ENCODE assay signal across 12 mouse cellular contexts in genomic region chr5:13667444-13667843, GRCm38 (mm10).
DNase-seq lines count a peak whose midpoint lies in the region; ATAC-seq and TF ChIP-seq lines count a peak whose summit lies in the region.
"Had no signal": no experiment of that assay in that cellular context is flagged by ENCODE, and none has a peak within 500 bp of the region (broad histone marks: within the 10 kb centered on the region; RNA-seq: fewer than 3 reads in every experiment).

No protein-coding gene starts in this region.

- no peaks in the 10 kb centered on the region for H3K27me3 ChIP-seq in C2C12 (ENCODE audit: control insufficient read depth, insufficient read depth, insufficient read length)
- H3K27me3 ChIP-seq in forebrain, postnatal 0 days (ENCODE audit: insufficient read depth, low read length): no peaks in the 10 kb centered on the region
- H3K27me3 ChIP-seq: embryonic facial prominence, embryonic 13.5 days; limb, embryonic 12.5 days; lung, embryonic 15.5 days had no signal

- H3K9me3 ChIP-seq in forebrain, postnatal 0 days (ENCODE audit: low read length): no peaks in the 10 kb centered on the region
- H3K9me3 ChIP-seq: embryonic facial prominence, embryonic 13.5 days; limb, embryonic 12.5 days; lung, embryonic 15.5 days had no signal

- no peak overlapping the region for H3K27ac ChIP-seq in forebrain, postnatal 0 days (ENCODE audit: low read depth, low read length)
- H3K27ac ChIP-seq: embryonic facial prominence, embryonic 13.5 days; limb, embryonic 12.5 days; lung, embryonic 15.5 days had no signal

- H3K79me2 ChIP-seq in C2C12 (ENCODE audit: control insufficient read depth, insufficient read depth): no peaks in the 10 kb centered on the region

- peak; percentile 90 for ATAC-seq in forebrain, postnatal 0 days
- ATAC-seq in megakaryocyte progenitor cell, adult 5-6 weeks (replicated peaks; ENCODE audit: poor library complexity): no peak

- H3K4me3 ChIP-seq in C2C12 (ENCODE audit: insufficient read depth, poor library complexity, severe bottlenecking): no peak overlapping the region
- no peak overlapping the region for H3K4me3 ChIP-seq in forebrain, postnatal 0 days (ENCODE audit: low read depth, low read length)
- H3K4me3 ChIP-seq: embryonic facial prominence, embryonic 13.5 days; limb, embryonic 12.5 days; lung, embryonic 15.5 days had no signal

- TF ChIP-seq POLR2A in brain, embryonic 14.5 days (IDR thresholded peaks at IDR 0.05; ENCODE audit: borderline replicate concordance, extremely low read depth, insufficient read depth, insufficient read length, poor library complexity, severe bottlenecking): no peak

- no peaks in the 10 kb centered on the region for H3K79me3 ChIP-seq in C2C12 (ENCODE audit: low read depth)

- no peaks in the 10 kb centered on the region for H3K4me1 ChIP-seq in forebrain, postnatal 0 days (ENCODE audit: insufficient read depth)
- H3K4me1 ChIP-seq: embryonic facial prominence, embryonic 13.5 days; limb, embryonic 12.5 days; lung, embryonic 15.5 days had no signal

- no peak for TF ChIP-seq CTCF in C2C12 (IDR thresholded peaks at IDR 0.05; ENCODE audit: control insufficient read depth, insufficient read depth, insufficient read length)
- no peak for TF ChIP-seq CTCF in brain, embryonic 14.5 days (IDR thresholded peaks at IDR 0.05; ENCODE audit: borderline replicate concordance, extremely low read depth, insufficient read depth, insufficient read length)
- TF ChIP-seq CTCF in forebrain, postnatal 0 days (IDR thresholded peaks at IDR 0.05; ENCODE audit: low read depth): no peak

- 55% methylated on average over 1 of the region's 1 CpGs for WGBS in forebrain, postnatal 0 days

- H3K36me3 ChIP-seq in C2C12 (ENCODE audit: control insufficient read depth, insufficient read depth): no peaks in the 10 kb centered on the region
- no peaks in the 10 kb centered on the region for H3K36me3 ChIP-seq in forebrain, postnatal 0 days (ENCODE audit: insufficient read depth)
- H3K36me3 ChIP-seq: embryonic facial prominence, embryonic 13.5 days; limb, embryonic 12.5 days; lung, embryonic 15.5 days had no signal

- no peak overlapping the region for H3K9ac ChIP-seq in forebrain, postnatal 0 days
- H3K9ac ChIP-seq: embryonic facial prominence, embryonic 13.5 days; limb, embryonic 12.5 days; lung, embryonic 15.5 days had no signal

- peak; percentile 64 for DNase-seq in brain, embryonic 14.5 days (ENCODE audit: low read depth)
- peak; percentile 64 for DNase-seq in forebrain, postnatal 0 days
- peak; percentile 60 to 86 for DNase-seq in left cerebral cortex, adult 9 months (ENCODE audit: low spot score in 2 of 2)
- no peak for DNase-seq in gastrocnemius, adult 18-20 months (ENCODE audit: low spot score)
- no peak for DNase-seq in spleen, adult 12 weeks (ENCODE audit: low spot score)
- DNase-seq: kidney, adult 8-10 months; thymus, adult 2 months had no signal

- no peak overlapping the region for H3ac ChIP-seq in C2C12 (ENCODE audit: control insufficient read depth, insufficient read length, low read depth)

- H3K4me2 ChIP-seq in forebrain, postnatal 0 days (ENCODE audit: low read depth): no peak overlapping the region
- H3K4me2 ChIP-seq: embryonic facial prominence, embryonic 13.5 days; limb, embryonic 12.5 days; lung, embryonic 15.5 days had no signal

TF ChIP-seq in C2C12, 6 proteins besides CTCF, POLR2A, EP300 and RAD21:
- TF ChIP-seq MYOG (IDR thresholded peaks at IDR 0.05; ENCODE audit: control insufficient read depth, extremely low read depth, insufficient read length) (no peak), USF1 (IDR thresholded peaks at IDR 0.05; ENCODE audit: low read depth) (peak; percentile 4), CEBPB (IDR thresholded peaks at IDR 0.05; ENCODE audit: low read depth) (no peak), MYOD1 (IDR thresholded peaks at IDR 0.05; ENCODE audit: control insufficient read depth, insufficient read length, low read depth) (peak; percentile 52), MAX (IDR thresholded peaks at IDR 0.05) (peak; percentile 47), FOSL1 (IDR thresholded peaks at IDR 0.05; ENCODE audit: insufficient read depth, low read length, poor library complexity, severe bottlenecking) (peak; percentile 84)

Comparison
In these comparisons a context has a peak if more than half of its experiments do, and no peak if none do; other contexts are left out.
1. DNase-seq: peak in brain, embryonic 14.5 days (single experiment), forebrain, postnatal 0 days (single experiment) and left cerebral cortex, adult 9 months (2 of 2); none in gastrocnemius, adult 18-20 months (single experiment) and spleen, adult 12 weeks (single experiment).